Mouse (Mus musculus) embryonic fibroblast, embryonic 13.5 days (primary cell): Measurements from ENCODE around the gene Qrfp. TPM values are rescaled to one million over a fixed set of nuclear protein-coding genes. Genes with fewer than 3 reads are reported as not detected.

Experiments
- H3K27ac ChIP-seq: 2 replicates; pipeline ENCODE4 v1.5.1; 2012; ENCODE audit warnings: low read length, control low read depth, inconsistent platforms; ENCODE audit not compliant: insufficient read depth
- H3K4me1 ChIP-seq: 2 replicates; pipeline ENCODE4 v1.6.1; 2011; ENCODE audit warnings: low read length; ENCODE audit not compliant: control insufficient read depth, insufficient read depth
- H3K4me3 ChIP-seq: 2 replicates; pipeline ENCODE4 v1.5.1; 2011; ENCODE audit warnings: mild to moderate bottlenecking, control low read depth, low read length; ENCODE audit not compliant: insufficient read depth
- CTCF ChIP-seq: IDR thresholded peaks from 2 replicates; pipeline ENCODE4 v1.5.1; 2011; ENCODE audit warnings: mild to moderate bottlenecking, control low read depth, low read length, moderate library complexity, borderline replicate concordance; ENCODE audit not compliant: insufficient read depth
- POLR2A ChIP-seq: IDR thresholded peaks from 2 replicates; pipeline ENCODE4 v1.6.1; 2011; ENCODE audit warnings: low read depth, mild to moderate bottlenecking, control low read depth, low read length, moderate library complexity
- polyA plus RNA-seq: library from polyadenylated mRNA; stranded (reverse); fragments of >200 nt; gene quantifications from 2 replicates; pipeline ENCODE4 v1.2.4, GENCODE M21; 2011; ENCODE audit warnings: low read depth; ENCODE audit not compliant: missing spikeins, insufficient read length

The Qrfp gene
- polyA plus RNA-seq, 1 experiment = not detected

DNA sequence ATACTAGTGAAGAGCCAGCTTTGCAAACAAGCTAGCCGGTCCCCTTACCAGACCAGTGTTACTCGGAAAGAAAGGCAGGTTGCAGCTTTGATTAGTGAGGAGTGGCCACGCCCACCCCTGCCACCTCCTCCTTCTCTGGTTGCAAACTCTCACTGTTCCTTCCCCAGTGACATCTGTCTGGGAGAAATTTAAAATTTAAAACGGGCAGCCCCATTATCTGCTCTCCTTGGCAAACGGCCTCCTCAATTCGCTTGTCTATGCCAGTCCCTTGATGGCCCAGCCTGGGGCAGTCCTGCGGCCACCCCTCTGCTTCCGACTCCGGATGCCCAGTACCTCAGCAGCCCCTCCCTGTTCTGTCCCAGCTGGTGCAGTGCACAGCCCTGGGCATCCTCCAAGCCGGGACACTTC, 34.4 kb upstream of the Qrfp start:
- TF ChIP-seq POLR2A = no peak
- no peak for TF ChIP-seq CTCF
- Histone ChIP-seq H3K27ac (no peak overlapping the region), H3K4me1 (no peaks in the 10 kb centered on the region), H3K4me3 (no peak overlapping the region)

DNA sequence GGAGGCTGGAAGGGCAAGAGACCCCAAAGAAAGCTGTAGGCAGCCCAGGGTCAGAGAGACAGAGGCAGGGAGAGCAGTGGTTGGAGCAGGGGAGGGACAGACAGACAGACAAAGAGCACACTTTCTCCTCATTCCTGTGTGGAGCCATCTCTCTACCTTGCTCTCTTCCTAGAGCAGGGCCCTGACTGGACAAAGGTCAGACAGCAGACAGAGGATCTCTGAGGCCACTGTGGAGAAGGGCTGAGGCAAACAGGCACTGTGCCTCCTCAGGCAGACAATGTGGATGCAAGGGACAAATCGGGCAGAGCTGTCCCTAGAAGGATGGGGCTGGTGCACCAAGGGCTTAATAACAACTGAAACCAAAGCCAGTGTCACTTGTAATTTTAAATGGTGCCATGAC, 28.5 kb upstream of the Qrfp start:
- no peak for TF ChIP-seq POLR2A
- no peak for TF ChIP-seq CTCF
- Histone ChIP-seq H3K27ac (no peak overlapping the region), H3K4me1 (no peaks in the 10 kb centered on the region), H3K4me3 (no peak overlapping the region)

DNA sequence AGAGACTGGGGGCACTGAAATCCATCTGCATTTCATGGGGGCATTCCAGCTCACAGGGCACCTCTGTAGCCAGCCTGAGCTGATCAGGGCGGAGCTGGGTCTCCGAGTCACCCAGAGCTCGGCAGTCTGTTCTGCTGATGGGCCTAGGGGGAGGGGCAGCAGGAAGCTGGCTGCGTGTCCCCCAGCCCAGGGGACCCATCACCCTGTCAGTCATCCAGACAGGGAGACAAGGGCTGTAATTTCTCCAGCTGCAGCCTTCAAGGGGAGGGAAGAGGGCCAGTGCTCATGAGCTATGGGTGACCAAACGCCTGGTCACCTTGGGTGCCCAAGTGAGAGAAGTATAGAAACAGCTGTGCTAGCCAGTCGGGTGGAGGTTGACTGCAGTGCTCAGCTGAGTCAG, 26.6 kb upstream of the Qrfp start:
- no peak overlapping the region for H3K27ac ChIP-seq
- H3K4me3 ChIP-seq = no peak overlapping the region
- TF ChIP-seq POLR2A = no peak
- TF ChIP-seq CTCF = no peak
- no peaks in the 10 kb centered on the region for H3K4me1 ChIP-seq

DNA sequence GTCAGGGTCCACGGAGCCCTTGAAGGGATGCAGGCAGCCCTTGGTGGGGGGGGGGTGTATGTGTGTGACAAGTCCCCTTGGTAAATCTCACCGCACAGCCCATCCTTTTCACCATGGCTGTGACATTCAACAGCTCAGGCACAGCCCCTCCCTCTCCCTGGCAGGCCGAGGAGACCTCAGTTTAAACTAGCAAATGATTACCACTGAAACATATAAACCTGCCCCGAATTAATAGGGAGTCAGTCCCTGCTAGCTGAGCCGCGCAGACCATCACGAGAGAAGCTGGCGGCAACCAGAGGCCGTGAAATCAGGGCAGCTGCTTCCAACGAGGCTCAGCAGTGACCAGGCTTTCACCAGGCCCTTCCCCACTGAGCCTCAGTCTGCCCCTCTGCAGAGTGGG, 25.7 kb upstream of the Qrfp start:
- Histone ChIP-seq H3K27ac (no peak overlapping the region), H3K4me1 (no peaks in the 10 kb centered on the region)
- TF ChIP-seq POLR2A (no peak), CTCF (no peak)

DNA sequence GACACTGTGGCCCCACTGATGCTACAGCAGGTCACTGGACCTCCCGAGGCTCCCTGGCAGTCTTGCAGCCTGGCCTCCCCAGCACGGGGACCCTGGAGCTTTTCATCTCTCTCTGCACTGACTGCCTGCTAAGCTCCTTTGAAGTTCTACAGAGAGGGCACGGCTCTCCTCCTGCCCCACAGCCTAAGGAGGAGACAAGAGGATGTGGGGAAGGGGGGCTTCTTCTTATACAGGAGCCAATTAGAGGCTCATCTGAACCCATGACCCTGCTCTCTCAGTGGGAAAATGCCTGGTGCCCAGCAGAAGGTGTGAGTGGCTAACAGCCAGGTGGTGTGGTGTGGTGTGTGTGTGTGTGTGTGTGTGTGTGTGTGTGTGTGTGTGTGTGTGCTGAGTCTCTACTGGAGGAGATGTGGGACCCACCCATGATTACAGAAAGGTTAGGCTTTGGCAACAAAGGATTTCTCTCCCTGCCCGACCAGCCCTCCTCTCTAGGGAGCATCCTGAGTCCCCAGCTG, 18.0 kb upstream of the Qrfp start:
- no peak for TF ChIP-seq CTCF
- no peak for TF ChIP-seq POLR2A
- H3K4me3 ChIP-seq = no peak overlapping the region
- no peaks in the 10 kb centered on the region for H3K4me1 ChIP-seq
- no peak overlapping the region for H3K27ac ChIP-seq

More for the DNA sequence above, 25.7 kb upstream of the Qrfp start:
- no peak overlapping the region for H3K4me3 ChIP-seq

DNA sequence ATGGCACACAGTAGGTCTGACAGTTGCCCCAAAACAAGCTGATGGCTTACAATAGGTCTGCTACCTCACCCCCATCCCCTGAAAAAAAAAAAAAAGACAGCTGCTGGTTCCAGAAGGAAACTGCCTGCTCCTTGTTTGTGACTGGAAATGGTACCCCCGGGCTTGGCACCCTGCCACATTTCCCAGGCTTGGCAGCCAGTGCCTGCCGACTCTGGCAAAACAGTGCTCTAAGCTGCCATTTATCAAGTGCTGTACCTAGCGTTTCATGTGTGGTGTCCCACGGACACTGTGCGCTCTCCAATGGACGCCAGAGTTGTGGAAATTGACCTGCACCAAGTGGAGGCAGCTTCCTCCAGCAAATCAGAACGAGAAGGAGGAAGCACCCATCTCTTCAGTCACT, 17.5 kb upstream of the Qrfp start:
- Histone ChIP-seq H3K4me1 (peaks cover 2% of the 10 kb centered on the region; the same call in 1 of the 2 replicates), H3K27ac (no peak overlapping the region), H3K4me3 (no peak overlapping the region)
- TF ChIP-seq POLR2A = no peak
- no peak for TF ChIP-seq CTCF

DNA sequence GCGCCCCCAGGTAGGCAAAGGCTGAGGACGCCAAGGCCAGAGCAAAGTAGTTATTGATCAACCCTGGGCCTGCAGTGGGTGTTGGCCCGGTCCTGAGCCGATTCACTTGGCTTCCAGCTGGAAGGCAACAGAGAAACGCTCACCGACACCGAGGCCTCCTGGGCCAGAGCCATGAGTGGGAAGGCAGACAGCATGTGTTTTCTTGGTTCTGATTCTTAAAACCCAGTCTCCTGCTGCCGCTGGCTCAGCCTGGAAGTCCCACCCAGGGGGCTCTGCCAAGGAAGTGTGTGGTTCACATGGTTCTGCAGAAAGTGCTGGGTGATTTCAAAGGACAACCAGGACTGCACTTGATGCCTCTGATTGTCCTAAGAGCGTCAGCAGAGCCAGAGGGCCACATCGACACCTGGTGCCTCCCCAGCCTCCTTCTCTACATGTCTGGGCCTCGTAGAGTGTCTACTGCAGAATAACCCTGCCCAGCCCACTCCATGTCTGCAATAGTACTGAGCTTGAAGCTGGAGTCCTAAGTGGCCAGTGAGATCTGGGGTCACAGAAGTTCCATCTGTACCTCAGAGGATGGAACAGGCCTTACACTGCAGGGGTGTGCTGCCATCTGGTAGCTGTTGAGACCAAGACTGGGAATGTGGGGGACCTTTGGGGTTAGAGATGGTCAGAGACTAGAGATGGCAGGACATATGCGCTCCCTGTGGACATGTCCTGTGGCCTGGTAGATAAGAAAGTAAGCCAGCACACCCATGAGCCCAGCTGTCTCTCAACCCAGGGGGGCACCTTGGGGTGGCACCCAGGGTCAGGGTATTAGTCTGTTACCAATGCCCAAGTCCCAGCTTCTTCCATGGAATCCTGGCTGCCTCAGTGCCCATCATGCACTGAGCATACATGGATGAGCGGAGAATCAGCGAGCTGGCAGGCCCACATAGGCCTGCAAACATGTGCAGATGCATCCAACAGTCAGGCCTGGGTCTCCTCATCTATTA, 16.0 kb upstream of the Qrfp start:
- Histone ChIP-seq H3K4me1 (peaks cover 3% of the 10 kb centered on the region; the same call in 1 of the 2 replicates), H3K27ac (no peak overlapping the region), H3K4me3 (no peak overlapping the region)
- TF ChIP-seq CTCF (no peak), POLR2A (no peak)

DNA sequence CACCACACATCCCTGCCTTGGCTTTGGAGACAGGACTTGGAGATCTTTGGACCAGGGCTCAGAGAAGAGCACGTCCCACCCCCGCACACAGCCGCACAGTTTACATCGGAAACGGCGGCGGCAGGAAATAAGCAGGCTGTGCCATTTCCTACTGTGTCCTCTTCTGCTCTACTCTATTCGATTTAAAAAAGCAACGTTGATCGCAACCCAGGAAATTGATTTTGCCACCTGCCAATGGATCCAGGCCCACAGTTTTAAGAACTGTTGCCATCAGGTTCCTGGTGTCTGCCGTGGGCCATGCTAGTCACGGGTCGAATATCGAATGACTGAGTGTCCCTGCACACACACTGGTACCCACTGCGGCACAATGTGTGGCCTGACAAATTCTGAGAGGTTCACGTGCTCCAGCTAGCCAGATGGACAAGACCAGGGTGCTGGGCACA, 15.1 kb upstream of the Qrfp start:
- H3K4me3 ChIP-seq = no peak overlapping the region
- H3K4me1 ChIP-seq = peaks cover 3% of the 10 kb centered on the region; the same call in 1 of the 2 replicates
- no peak for TF ChIP-seq CTCF
- TF ChIP-seq POLR2A = no peak
- H3K27ac ChIP-seq = no peak overlapping the region

DNA sequence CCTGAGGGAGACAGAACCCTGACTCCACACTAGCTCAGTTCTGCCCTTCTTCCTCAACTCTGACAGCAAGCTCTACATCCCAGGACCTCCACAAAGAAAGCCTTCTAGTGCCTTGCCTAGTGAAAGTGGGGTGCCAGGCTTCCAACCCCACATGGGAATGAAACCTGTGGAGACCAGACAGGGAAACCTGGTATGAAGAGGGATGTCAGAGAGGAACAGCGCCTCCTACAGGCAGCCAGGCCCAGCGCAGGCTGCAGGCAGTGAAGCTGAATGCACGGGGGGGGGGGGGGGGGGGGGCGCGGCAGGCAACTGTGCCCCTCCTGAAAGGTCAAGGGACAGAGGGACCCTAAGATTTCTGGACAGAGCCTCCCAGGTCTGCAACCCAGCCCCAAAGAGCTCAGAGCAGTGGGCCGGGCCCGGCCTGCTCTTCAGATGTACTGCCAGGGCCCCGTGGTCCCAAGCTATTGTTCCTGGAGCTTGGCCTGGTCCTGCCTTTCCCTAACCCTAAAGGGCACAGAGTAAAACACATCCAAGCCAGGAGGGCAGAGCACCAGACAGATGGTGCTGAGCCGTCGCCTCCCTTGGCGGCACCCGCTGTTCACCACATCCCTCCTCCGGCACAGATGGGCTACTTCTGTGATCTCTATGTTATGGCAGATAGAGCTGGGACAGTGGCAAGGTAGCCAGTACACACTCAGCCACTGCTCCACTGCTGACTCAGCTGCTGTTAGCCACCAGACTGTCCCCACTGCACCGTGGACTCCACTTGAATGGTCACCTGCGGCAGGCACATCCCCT, 13.8 kb upstream of the Qrfp start:
- TF ChIP-seq CTCF (peak; percentile 69; the same call in 1 of the 2 replicates), POLR2A (no peak)
- peaks cover 3% of the 10 kb centered on the region; the same call in 1 of the 2 replicates for H3K4me1 ChIP-seq
- no peak overlapping the region for H3K27ac ChIP-seq
- no peak overlapping the region for H3K4me3 ChIP-seq
